Mouse (Mus musculus) stomach, postnatal 0 days (tissue): ENCODE results near the gene Irgq.

Experiments
- CTCF ChIP-seq: IDR thresholded peaks from 2 replicates; pipeline ENCODE4 v1.5.1; 2016; ENCODE audit warnings: antibody characterized with exemption, low read depth, mild to moderate bottlenecking, moderate library complexity
- EP300 ChIP-seq: optimal IDR thresholded peaks from 2 replicates; pipeline ENCODE3; 2016; ENCODE audit warnings: antibody characterized with exemption

- TF ChIP-seq CTCF (no peak), EP300 (no peak)
These were observed 22.8 kb upstream of the Irgq start for GRCm38 (mm10) chr7:24507726-24508114.
